Mouse (Mus musculus) retina, adult 2 months (tissue): ENCODE data around the gene Slc10a6.

ENCODE experiments used
- DNase-seq: peaks from one replicate; pipeline ENCODE4 v3.0.0-alpha.2; 2012; ENCODE audit warnings: low read depth, low spot score

Gene Slc10a6

GRCm38 (mm10) chr5:103620301-103620973 is 8.8 kb downstream of the Slc10a6 start:
- DNase-seq, result no peak

GRCm38 (mm10) chr5:103617191-103617590 is 12.0 kb downstream of the Slc10a6 start:
- DNase-seq, result no peak

- no peak for DNase-seq
Measured at GRCm38 (mm10) chr5:103614356-103614755, 14.8 kb downstream of the Slc10a6 start.

GRCm38 (mm10) chr5:103612316-103612715 is 16.9 kb downstream of the Slc10a6 start:
- no peak for DNase-seq

GRCm38 (mm10) chr5:103610856-103611472 is 18.2 kb downstream of the Slc10a6 start:
- DNase-seq, result no peak

- DNase-seq, result no peak
Measured at GRCm38 (mm10) chr5:103610148-103610547, 19.1 kb downstream of the Slc10a6 start.

GRCm38 (mm10) chr5:103605707-103606106 is 23.5 kb downstream of the Slc10a6 start:
- no peak for DNase-seq

- no peak for DNase-seq
Measured at GRCm38 (mm10) chr5:103603115-103603893, 25.9 kb downstream of the Slc10a6 start.

- DNase-seq, result no peak
Measured at GRCm38 (mm10) chr5:103598881-103599280, 30.3 kb downstream of the Slc10a6 start.

GRCm38 (mm10) chr5:103598264-103598663 is 30.9 kb downstream of the Slc10a6 start:
- DNase-seq, result no peak

- no peak for DNase-seq
Measured at GRCm38 (mm10) chr5:103597604-103598003, 31.6 kb downstream of the Slc10a6 start.

GRCm38 (mm10) chr5:103596467-103597146 is 32.6 kb downstream of the Slc10a6 start:
- DNase-seq, result no peak

- DNase-seq, result no peak
Measured at GRCm38 (mm10) chr5:103595394-103596226, 33.6 kb downstream of the Slc10a6 start.

GRCm38 (mm10) chr5:103593575-103593974 is 35.6 kb downstream of the Slc10a6 start:
- no peak for DNase-seq

- no peak for DNase-seq
Measured at GRCm38 (mm10) chr5:103592706-103593105, 36.5 kb downstream of the Slc10a6 start.

- no peak for DNase-seq
Measured at GRCm38 (mm10) chr5:103591846-103592245, 37.4 kb downstream of the Slc10a6 start.

GRCm38 (mm10) chr5:103587219-103587618 is 42.0 kb downstream of the Slc10a6 start:
- no peak for DNase-seq

GRCm38 (mm10) chr5:103579680-103580420 is 49.4 kb downstream of the Slc10a6 start:
- no peak for DNase-seq

- DNase-seq, result no peak
Measured at GRCm38 (mm10) chr5:103569446-103569845, 59.8 kb downstream of the Slc10a6 start.

- no peak for DNase-seq
Measured at GRCm38 (mm10) chr5:103568034-103568433, 61.2 kb downstream of the Slc10a6 start.
